Mouse (Mus musculus) cerebellum, adult 9-11 months (tissue): ENCODE data around the gene Islr2.

Source experiments
- DNase-seq: peaks from one replicate; pipeline ENCODE4 v3.0.0; 2022

Gene Islr2

DNA sequence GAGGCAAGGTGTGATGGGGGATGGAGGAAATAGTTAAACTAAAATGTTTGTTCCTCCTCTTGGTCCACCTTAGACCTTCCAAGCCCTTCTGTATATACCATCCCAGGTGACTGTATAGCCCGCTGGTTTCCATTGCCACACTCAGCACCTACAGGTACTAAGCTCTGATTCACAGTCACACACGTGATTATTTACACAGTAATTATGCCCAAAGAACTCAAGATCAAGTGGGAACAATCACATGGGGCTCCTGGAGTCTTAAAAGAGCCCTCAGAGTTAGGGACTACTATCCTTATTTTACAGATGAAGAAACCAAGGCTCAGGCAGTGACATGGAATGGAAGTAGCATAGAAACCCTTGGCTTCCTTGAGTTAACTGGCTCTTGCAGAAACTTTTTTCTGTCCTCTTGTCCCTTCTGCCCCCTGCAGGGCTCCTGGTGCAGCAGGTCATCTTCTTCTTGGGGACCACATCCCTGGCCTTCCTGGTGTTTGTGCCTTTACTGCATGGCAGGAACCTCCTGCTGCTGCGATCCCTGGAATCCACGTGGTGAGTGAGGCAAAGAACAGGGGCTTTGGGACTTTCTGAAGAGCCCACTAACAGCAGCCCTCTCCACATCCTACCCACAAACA is 53.3 kb downstream of the Islr2 start:
- DNase-seq, result no peak

DNA sequence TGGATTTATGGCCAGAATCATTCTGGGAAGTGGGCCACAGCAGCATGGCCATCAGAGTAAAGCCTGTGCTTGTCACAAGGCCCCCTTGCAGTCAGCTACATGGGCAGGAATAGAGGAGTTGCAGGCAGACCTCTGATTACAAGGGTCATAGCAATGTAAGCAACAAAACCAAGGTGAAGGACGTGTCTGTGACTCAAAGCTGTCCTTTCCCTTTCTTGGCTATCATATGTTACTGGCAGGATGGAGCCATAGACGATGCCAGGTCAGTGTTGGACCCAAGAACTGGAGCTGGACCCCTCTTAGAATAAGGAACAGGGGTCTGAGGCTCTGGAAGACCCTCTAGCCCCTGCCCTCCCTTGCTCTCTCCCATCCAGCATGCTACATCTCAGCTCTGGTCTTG is 55.3 kb downstream of the Islr2 start:
- DNase-seq, result no peak
